Mouse (Mus musculus): ENCODE data around the gene Cc2d1a. TPM values are rescaled to one million over a fixed set of nuclear protein-coding genes. Genes with fewer than 3 reads are reported as not detected.
A peak's percentile ranks its signal among the peaks of the same experiment; 100 is the strongest.

The Cc2d1a gene
- polyA plus RNA-seq, 1 experiment: 18.0 TPM

- Histone ChIP-seq H3K4me1 (ENCODE audit: control insufficient read depth, insufficient read depth, low read length) (peaks cover 2% of the 10 kb centered on the region), H3K9ac (ENCODE audit: low read depth, poor library complexity, severe bottlenecking) (no peak overlapping the region), H3K27ac (ENCODE audit: insufficient read depth, low read length) (no peak overlapping the region), H3K36me3 (ENCODE audit: control insufficient read depth, insufficient read depth, low read length, poor library complexity, severe bottlenecking) (no peaks in the 10 kb centered on the region; the same call in 1 of the 2 replicates), H3K27me3 (ENCODE audit: control insufficient read depth, insufficient read depth, low read length, poor library complexity, severe bottlenecking) (no peaks in the 10 kb centered on the region), H3K9me3 (replicated peaks; ENCODE audit: control insufficient read depth, insufficient read depth, low read length, poor library complexity, severe bottlenecking) (no peaks in the 10 kb centered on the region), H3K4me3 (ENCODE audit: low read depth, low read length) (no peak overlapping the region)
- TF ChIP-seq EP300 (IDR thresholded peaks at IDR 0.05; ENCODE audit: insufficient read depth, low read depth, low read length) (no peak), CTCF (IDR thresholded peaks at IDR 0.05; ENCODE audit: low read depth, low read length) (no peak), POLR2A (IDR thresholded peaks at IDR 0.05; ENCODE audit: insufficient read depth, low read length) (no peak)
These were observed 60.6 kb downstream of the Cc2d1a start for GRCm38 (mm10) chr8:84087156-84087555.

GRCm38 (mm10) chr8:84084341-84085115 is 63.2 kb downstream of the Cc2d1a start:
- H3K4me3 ChIP-seq (ENCODE audit: low read depth, low read length): peak overlapping the region; percentile 26
- H3K27ac ChIP-seq (ENCODE audit: insufficient read depth, low read length): no peak overlapping the region
- TF ChIP-seq EP300 (IDR thresholded peaks at IDR 0.05; ENCODE audit: insufficient read depth, low read depth, low read length) (no peak), POLR2A (IDR thresholded peaks at IDR 0.05; ENCODE audit: insufficient read depth, low read length) (no peak), CTCF (IDR thresholded peaks at IDR 0.05; ENCODE audit: low read depth, low read length) (no peak)
- peak overlapping the region; percentile 16 for H3K9ac ChIP-seq (ENCODE audit: low read depth, poor library complexity, severe bottlenecking)
- H3K27me3 ChIP-seq (ENCODE audit: control insufficient read depth, insufficient read depth, low read length, poor library complexity, severe bottlenecking): no peaks in the 10 kb centered on the region
- H3K9me3 ChIP-seq (replicated peaks; ENCODE audit: control insufficient read depth, insufficient read depth, low read length, poor library complexity, severe bottlenecking): no peaks in the 10 kb centered on the region
- peaks cover 2% of the 10 kb centered on the region for H3K4me1 ChIP-seq (ENCODE audit: control insufficient read depth, insufficient read depth, low read length)
- peaks cover 3% of the 10 kb centered on the region; the same call in 1 of the 2 replicates for H3K36me3 ChIP-seq (ENCODE audit: control insufficient read depth, insufficient read depth, low read length, poor library complexity, severe bottlenecking)

- Histone ChIP-seq H3K27ac (ENCODE audit: insufficient read depth, low read length) (no peak overlapping the region), H3K9ac (ENCODE audit: low read depth, poor library complexity, severe bottlenecking) (peak overlapping the region; percentile 16), H3K36me3 (ENCODE audit: control insufficient read depth, insufficient read depth, low read length, poor library complexity, severe bottlenecking) (peaks cover 3% of the 10 kb centered on the region; the same call in 1 of the 2 replicates), H3K9me3 (replicated peaks; ENCODE audit: control insufficient read depth, insufficient read depth, low read length, poor library complexity, severe bottlenecking) (no peaks in the 10 kb centered on the region), H3K4me1 (ENCODE audit: control insufficient read depth, insufficient read depth, low read length) (peaks cover 2% of the 10 kb centered on the region), H3K4me3 (ENCODE audit: low read depth, low read length) (0 out of 2 replicates have a peak overlapping the region, but pooled peaks have one; percentile 26), H3K27me3 (ENCODE audit: control insufficient read depth, insufficient read depth, low read length, poor library complexity, severe bottlenecking) (no peaks in the 10 kb centered on the region)
- no peak for TF ChIP-seq EP300 (IDR thresholded peaks at IDR 0.05; ENCODE audit: insufficient read depth, low read depth, low read length)
- no peak for TF ChIP-seq POLR2A (IDR thresholded peaks at IDR 0.05; ENCODE audit: insufficient read depth, low read length)
- peak; percentile 22 for TF ChIP-seq CTCF (IDR thresholded peaks at IDR 0.05; ENCODE audit: low read depth, low read length)
These were observed 63.9 kb downstream of the Cc2d1a start for GRCm38 (mm10) chr8:84083829-84084241.

Other genes starting within 250 kb of the Cc2d1a start
- gene Adgrl1, start 247.8 kb downstream of the Cc2d1a start, polyA plus RNA-seq (2011; ENCODE audit: insufficient read depth, insufficient read length, low read depth, missing spikeins): 64.0 and 64.7 TPM in 2 replicates
- gene Gm10644, start 192.7 kb downstream of the Cc2d1a start, polyA plus RNA-seq (2011; ENCODE audit: insufficient read depth, insufficient read length, low read depth, missing spikeins): 0.47 and 0.78 TPM in 2 replicates
- 26.3 and 29.3 TPM in 2 replicates for gene Asf1b, start 192.4 kb downstream of the Cc2d1a start, polyA plus RNA-seq (2011; ENCODE audit: insufficient read depth, insufficient read length, low read depth, missing spikeins)
- 51.8 and 54.1 TPM in 2 replicates for gene Prkaca, start 174.9 kb downstream of the Cc2d1a start, polyA plus RNA-seq (2011; ENCODE audit: insufficient read depth, insufficient read length, low read depth, missing spikeins)
- 79.7 and 95.7 TPM in 2 replicates for gene Samd1, start 150.3 kb downstream of the Cc2d1a start, polyA plus RNA-seq (2011; ENCODE audit: insufficient read depth, insufficient read length, low read depth, missing spikeins)
- gene 1700067K01Rik, start 146.4 kb downstream of the Cc2d1a start, polyA plus RNA-seq (2011; ENCODE audit: insufficient read depth, insufficient read length, low read depth, missing spikeins): 1.5 and 2.4 TPM in 2 replicates
- 11.2 and 15.9 TPM in 2 replicates for gene 2210011C24Rik, start 135.8 kb downstream of the Cc2d1a start, polyA plus RNA-seq (2011; ENCODE audit: insufficient read depth, insufficient read length, low read depth, missing spikeins)
- 61.7 and 62.8 TPM in 2 replicates for gene Palm3, start 126.5 kb downstream of the Cc2d1a start, polyA plus RNA-seq (2011; ENCODE audit: insufficient read depth, insufficient read length, low read depth, missing spikeins)
- gene Il27ra, start 105.3 kb downstream of the Cc2d1a start, polyA plus RNA-seq (2011; ENCODE audit: insufficient read depth, insufficient read length, low read depth, missing spikeins): 0.33 and 0.61 TPM in 2 replicates
- 1.4 and 1.9 TPM in 2 replicates for gene Rln3, start 102.9 kb downstream of the Cc2d1a start, polyA plus RNA-seq (2011; ENCODE audit: insufficient read depth, insufficient read length, low read depth, missing spikeins)
- 0.56 and 0.76 TPM in 2 replicates for gene Gm10643, start 82.8 kb downstream of the Cc2d1a start, polyA plus RNA-seq (2011; ENCODE audit: insufficient read depth, insufficient read length, low read depth, missing spikeins)
- 9.6 and 10.5 TPM in 2 replicates for gene Rfx1, start 81.1 kb downstream of the Cc2d1a start, polyA plus RNA-seq (2011; ENCODE audit: insufficient read depth, insufficient read length, low read depth, missing spikeins)
- 43.4 and 44.0 TPM in 2 replicates for gene Dcaf15, start 43.2 kb downstream of the Cc2d1a start, polyA plus RNA-seq (2011; ENCODE audit: insufficient read depth, insufficient read length, low read depth, missing spikeins)
- gene Podnl1, start 21.9 kb downstream of the Cc2d1a start, polyA plus RNA-seq (2011; ENCODE audit: insufficient read depth, insufficient read length, low read depth, missing spikeins): 0.33 TPM in 1 of 2 replicates, not detected in the other
- 3.8 and 4.7 TPM in 2 replicates for gene 4930432K21Rik, start 89 bp upstream of the Cc2d1a start, polyA plus RNA-seq (2011; ENCODE audit: insufficient read depth, insufficient read length, low read depth, missing spikeins)
- gene Nanos3, start 37.3 kb upstream of the Cc2d1a start, polyA plus RNA-seq (2011; ENCODE audit: insufficient read depth, insufficient read length, low read depth, missing spikeins): 3.0 and 4.3 TPM in 2 replicates
- 14.8 and 15.4 TPM in 2 replicates for gene Zswim4, start 89.1 kb upstream of the Cc2d1a start, polyA plus RNA-seq (2011; ENCODE audit: insufficient read depth, insufficient read length, low read depth, missing spikeins)
- gene D8Ertd738e, start 101.8 kb upstream of the Cc2d1a start, polyA plus RNA-seq (2011; ENCODE audit: insufficient read depth, insufficient read length, low read depth, missing spikeins): 90.6 and 92.0 TPM in 2 replicates
- 37.1 and 38.0 TPM in 2 replicates for gene Mri1, start 109.4 kb upstream of the Cc2d1a start, polyA plus RNA-seq (2011; ENCODE audit: insufficient read depth, insufficient read length, low read depth, missing spikeins)
- 21.3 and 25.7 TPM in 2 replicates for gene Ccdc130, start 122.4 kb upstream of the Cc2d1a start, polyA plus RNA-seq (2011; ENCODE audit: insufficient read depth, insufficient read length, low read depth, missing spikeins)
- gene Cacna1a, start 240.5 kb upstream of the Cc2d1a start, polyA plus RNA-seq (2011; ENCODE audit: insufficient read depth, insufficient read length, low read depth, missing spikeins): 24.0 and 38.3 TPM in 2 replicates

Data from ES-Bruce4 (cell line).